Mouse (Mus musculus) MEL (cell line): Measurements from ENCODE around the gene Hs6st3.

Experiments used
- CHD2 ChIP-seq: IDR thresholded peaks from 2 replicates; pipeline ENCODE4 v1.6.1; 2011; ENCODE audit warnings: low read length, improper control_type of control experiment
- CTCF ChIP-seq, 3 experiments: IDR thresholded peaks in 2 of 3; conservative IDR thresholded peaks in 1 of 3; 2 replicates each; pipeline ENCODE4 v1.5.1; 2011 to 2012; ENCODE audit warnings: low read length in 3 of 3, low read depth in 2 of 3, mild to moderate bottlenecking in 2 of 3, improper control_type of control experiment in 1 of 3, inconsistent platforms in 1 of 3, mixed read lengths in 1 of 3, moderate library complexity in 1 of 3; ENCODE audit not compliant: control insufficient read depth in 1 of 3, insufficient read depth in 1 of 3, poor library complexity in 1 of 3, severe bottlenecking in 1 of 3
- EP300 ChIP-seq, 2 experiments: IDR thresholded peaks; 2 replicates each; pipeline ENCODE4 v1.6.1; 2011; ENCODE audit warnings: improper control_type of control experiment in 2 of 2, low read length in 2 of 2, low read depth in 1 of 2, mild to moderate bottlenecking in 1 of 2
- MEF2A ChIP-seq: IDR thresholded peaks from 2 replicates; pipeline ENCODE4 v1.6.1; 2014; ENCODE audit warnings: low read depth, mild to moderate bottlenecking, inconsistent platforms, low read length, improper control_type of control experiment; ENCODE audit not compliant: poor library complexity, insufficient replicate concordance, severe bottlenecking; ENCODE audit errors: extremely low read depth
- POLR2A ChIP-seq, 2 experiments: IDR thresholded peaks; 2 replicates each; pipeline ENCODE4 v1.6.1; 2011 to 2012; ENCODE audit warnings: low read length in 2 of 2, mild to moderate bottlenecking in 2 of 2, control low read depth in 1 of 2, improper control_type of control experiment in 1 of 2, low read depth in 1 of 2, moderate library complexity in 1 of 2; ENCODE audit not compliant: control insufficient read depth in 1 of 2, insufficient read depth in 1 of 2, poor library complexity in 1 of 2
- POLR2AphosphoS5 ChIP-seq: IDR thresholded peaks from 2 replicates; pipeline ENCODE4 v1.6.1; 2012; ENCODE audit warnings: low read depth, borderline replicate concordance, mild to moderate bottlenecking, inconsistent platforms, low read length, moderate library complexity, mixed read lengths
- TAL1 ChIP-seq: IDR thresholded peaks from 2 replicates; pipeline ENCODE4 v1.6.1; 2012; ENCODE audit warnings: mild to moderate bottlenecking, inconsistent platforms, low read length, moderate library complexity, mixed read lengths
- USF2 ChIP-seq, 2 experiments: IDR thresholded peaks; 2 replicates each; pipeline ENCODE4 v1.6.1; 2011 to 2012; ENCODE audit warnings: improper control_type of control experiment in 2 of 2, low read length in 2 of 2, borderline replicate concordance in 1 of 2, inconsistent platforms in 1 of 2, low read depth in 1 of 2, mild to moderate bottlenecking in 1 of 2; ENCODE audit not compliant: insufficient read depth in 1 of 2
- ZNF384 ChIP-seq: IDR thresholded peaks from 2 replicates; pipeline ENCODE4 v1.6.1; 2012; ENCODE audit warnings: low read depth, mild to moderate bottlenecking, inconsistent platforms, low read length, improper control_type of control experiment

DNA sequence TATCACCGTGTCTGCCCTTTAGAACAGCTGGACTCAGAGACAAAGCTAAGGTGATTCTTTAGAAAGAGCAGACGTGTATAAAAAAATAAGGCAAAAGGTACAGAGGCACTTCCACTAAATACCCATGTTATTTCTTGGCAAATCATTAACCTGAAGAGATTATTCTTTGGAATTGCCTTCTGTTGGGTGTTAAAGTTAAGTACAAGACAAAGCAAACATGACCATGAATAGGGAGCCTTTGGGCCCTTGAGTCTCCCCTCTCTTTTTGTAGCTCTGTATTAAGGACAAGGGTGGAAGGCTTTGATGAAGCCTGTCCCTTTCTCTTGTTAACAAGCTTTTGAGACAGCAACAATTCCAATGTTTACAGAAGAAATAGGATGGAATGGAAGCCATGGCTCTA is 241.2 kb downstream of the Hs6st3 start:
- TF ChIP-seq CTCF (IDR thresholded peaks at IDR 0.05 in 2 of 3, conservative IDR thresholded peaks at IDR 0.05 in 1 of 3; ENCODE audit: control insufficient read depth in 1 of 3, insufficient read depth in 1 of 3, low read depth in 2 of 3, low read length in 3 of 3, poor library complexity in 1 of 3, severe bottlenecking in 1 of 3), result no peak
- TF ChIP-seq POLR2AphosphoS5, result no peak
- TF ChIP-seq POLR2A (IDR thresholded peaks at IDR 0.05; ENCODE audit: control insufficient read depth in 1 of 2, insufficient read depth in 1 of 2, low read depth in 1 of 2, low read length in 2 of 2, poor library complexity in 1 of 2), result no peak
- no peak for TF ChIP-seq CHD2
- TF ChIP-seq TAL1, result no peak
- TF ChIP-seq USF2 (IDR thresholded peaks at IDR 0.05; ENCODE audit: borderline replicate concordance in 1 of 2, insufficient read depth in 1 of 2, low read depth in 1 of 2, low read length in 2 of 2), result no peak
- TF ChIP-seq EP300 (IDR thresholded peaks at IDR 0.05; ENCODE audit: low read depth in 1 of 2, low read length in 2 of 2), result no peak
- no peak for TF ChIP-seq ZNF384
- TF ChIP-seq MEF2A, result no peak
